Mouse (Mus musculus) heart, adult 2 months (tissue): ENCODE data around the gene Tmcc1. TPM values are rescaled to one million over a fixed set of nuclear protein-coding genes. Genes with fewer than 3 reads are reported as not detected.
"Not testable (repeated sequence)": the region's sequence is repeated elsewhere in the genome, so short reads cannot be mapped to it uniquely, and the experiment has no call there.

Experiments used
- DNase-seq, 2 experiments: peaks; one replicate each; pipeline ENCODE4 v3.0.0; 2021
- H3K27ac ChIP-seq: fragments of 200-600 bp; 2 replicates; pipeline ENCODE4 v1.8.1; 2022
- H3K27me3 ChIP-seq: fragments of 200-500 bp; 2 replicates; pipeline ENCODE4 v1.6.1; 2012; ENCODE audit warnings: mild to moderate bottlenecking, low read length, inconsistent platforms, mixed read lengths; ENCODE audit not compliant: control insufficient read depth, insufficient read depth
- H3K36me3 ChIP-seq: fragments of 200-500 bp; 2 replicates; pipeline ENCODE4 v1.6.1; 2012; ENCODE audit warnings: low read length, inconsistent platforms; ENCODE audit not compliant: control insufficient read depth, insufficient read depth
- H3K4me1 ChIP-seq: fragments of 200-500 bp; 2 replicates; pipeline ENCODE4 v1.6.1; 2011; ENCODE audit warnings: low read length; ENCODE audit not compliant: control insufficient read depth, insufficient read depth
- H3K4me3 ChIP-seq: fragments of 200-600 bp; 2 replicates; pipeline ENCODE4 v1.8.1; 2022
- H3K79me2 ChIP-seq: fragments of 200-500 bp; replicated peaks from 2 replicates; pipeline ENCODE4 v1.6.1; 2012; ENCODE audit warnings: mild to moderate bottlenecking, inconsistent platforms, low read length, moderate library complexity, mixed read lengths; ENCODE audit not compliant: control insufficient read depth, insufficient read depth
- H3K9ac ChIP-seq: fragments of 200-500 bp; 2 replicates; pipeline ENCODE4 v1.6.1; 2012; ENCODE audit warnings: low read depth, mild to moderate bottlenecking, control low read depth, inconsistent platforms, low read length, mixed read lengths
- CTCF ChIP-seq: fragments of 200-600 bp; IDR thresholded peaks from 2 replicates; pipeline ENCODE4 v1.8.1; 2022; ENCODE audit warnings: antibody characterized with exemption, mild to moderate bottlenecking, moderate library complexity
- EP300 ChIP-seq: fragments of 200-500 bp; IDR thresholded peaks from 2 replicates; pipeline ENCODE4 v1.6.1; 2011; ENCODE audit warnings: low read depth, low read length, control low read depth; ENCODE audit not compliant: insufficient read depth
- POLR2A ChIP-seq: fragments of 200-500 bp; IDR thresholded peaks from 2 replicates; pipeline ENCODE4 v1.6.1; 2011; ENCODE audit warnings: mild to moderate bottlenecking, low read depth, low read length, control low read depth; ENCODE audit not compliant: insufficient read depth
- WGBS: fragments of 180-500 bp; shearing (Covaris S2); methylation state at CpG from one replicate; pipeline ENCODE4 v1.1.7; 2018; 5-methylcytosine and 5-hydroxymethylcytosine counted together
- intact Hi-C: fragments of 180-260 bp; cut with DNase I; formaldehyde crosslinking; loops from one replicate; pipeline ENCODE4 v1.15.1; 2025
- polyA plus RNA-seq: library from polyadenylated mRNA; depleted of rRNA; stranded (reverse); fragments of >200 nt; gene quantifications from 2 replicates; pipeline ENCODE4 v1.2.3, GENCODE M21; 2012
- total RNA-seq, 2 experiments: library from RNA; stranded (reverse); gene quantifications; 2 replicates each; pipeline ENCODE4 v1.2.3; 2021

The Tmcc1 gene
- total and polyA plus RNA-seq, 3 experiments, result 16.7 to 33.8 (median 32.1) TPM

- peaks cover 3% of the 10 kb centered on the region; the same call in 1 of the 2 replicates for H3K36me3 ChIP-seq
- H3K27ac ChIP-seq, result no peak overlapping the region
- DNase-seq, result no peak
- intact Hi-C loops, result loop anchor here (1.0 to 5.0 kb wide), 3 partner anchors 118 to 281 kb away; no protein-coding TSS in a partner anchor
- TF ChIP-seq EP300 (no peak), POLR2A (no peak), CTCF (no peak)
- H3K4me3 ChIP-seq, result no peak overlapping the region
- no peaks in the 10 kb centered on the region for H3K27me3 ChIP-seq
- H3K9ac ChIP-seq, result no peak overlapping the region
- H3K79me2 ChIP-seq, result 0 out of 2 replicates have a peak, but pooled peaks cover 1% of the 10 kb centered on the region
- no peaks in the 10 kb centered on the region for H3K4me1 ChIP-seq
Observed at GRCm38 (mm10) chr6:116127918-116128443, 65.3 kb downstream of the Tmcc1 start.

GRCm38 (mm10) chr6:116126577-116126976 is 66.7 kb downstream of the Tmcc1 start:
- TF ChIP-seq POLR2A (no peak), EP300 (no peak), CTCF (no peak)
- intact Hi-C loops, result loop anchor here (5.0 kb wide), 1 partner anchor 279 kb away; no protein-coding TSS in a partner anchor
- no peaks in the 10 kb centered on the region for H3K27me3 ChIP-seq
- H3K9ac ChIP-seq, result no peak overlapping the region
- H3K79me2 ChIP-seq, result 0 out of 2 replicates have a peak, but pooled peaks cover 1% of the 10 kb centered on the region
- H3K4me3 ChIP-seq, result no peak overlapping the region
- H3K27ac ChIP-seq, result no peak overlapping the region
- 0 out of 2 replicates have a peak, but pooled peaks cover 3% of the 10 kb centered on the region for H3K4me1 ChIP-seq
- H3K36me3 ChIP-seq, result peaks cover 4% of the 10 kb centered on the region; the same call in 1 of the 2 replicates
- DNase-seq, result no peak

- peak overlapping the region; percentile 40 for H3K27ac ChIP-seq
- H3K4me3 ChIP-seq, result no peak overlapping the region
- H3K9ac ChIP-seq, result no peak overlapping the region
- H3K27me3 ChIP-seq, result no peaks in the 10 kb centered on the region
- intact Hi-C loops, result no loop called here
- H3K36me3 ChIP-seq, result peaks cover 4% of the 10 kb centered on the region; the same call in 1 of the 2 replicates
- DNase-seq, result peak in 1 of 2 experiments; percentile 28
- TF ChIP-seq EP300 (no peak), CTCF (no peak), POLR2A (no peak)
- 57% methylated on average over 1 of the region's 1 CpGs for WGBS
- 0 out of 2 replicates have a peak, but pooled peaks cover 3% of the 10 kb centered on the region for H3K4me1 ChIP-seq
- 0 out of 2 replicates have a peak, but pooled peaks cover 1% of the 10 kb centered on the region for H3K79me2 ChIP-seq
Observed at GRCm38 (mm10) chr6:116122881-116123280, 70.4 kb downstream of the Tmcc1 start.

DNA sequence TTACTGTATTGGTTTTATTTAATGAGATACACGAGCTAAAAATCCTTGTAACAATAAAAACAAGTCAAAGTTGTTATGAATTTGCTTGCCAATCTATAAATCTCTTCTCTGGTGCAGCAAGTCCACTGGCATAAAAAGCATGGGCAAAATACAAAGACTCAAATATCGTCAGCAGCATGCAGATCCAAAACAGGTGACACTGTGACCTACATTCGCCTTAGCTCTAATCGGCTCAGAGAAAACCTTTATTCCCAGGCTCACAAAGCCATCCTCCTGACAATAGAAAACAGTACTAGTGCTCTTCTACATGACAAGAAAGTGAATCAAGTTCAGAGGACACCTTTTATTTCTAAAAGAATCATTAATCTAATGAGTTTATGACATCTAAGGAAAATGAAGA is 73.6 kb downstream of the Tmcc1 start:
- Histone ChIP-seq H3K4me3 (no peak overlapping the region), H3K79me2 (peaks cover 3% of the 10 kb centered on the region; the same call in 1 of the 2 replicates), H3K27ac (no peak overlapping the region), H3K27me3 (no peaks in the 10 kb centered on the region), H3K9ac (no peak overlapping the region), H3K4me1 (0 out of 2 replicates have a peak, but pooled peaks cover 3% of the 10 kb centered on the region), H3K36me3 (peaks cover 4% of the 10 kb centered on the region; the same call in 1 of the 2 replicates)
- 64% methylated on average over 4 of the region's 4 CpGs for WGBS
- DNase-seq, result no peak
- intact Hi-C loops, result no loop called here
- TF ChIP-seq POLR2A, result no peak

GRCm38 (mm10) chr6:116116634-116117033 is 76.7 kb downstream of the Tmcc1 start:
- H3K27me3 ChIP-seq, H3K36me3 ChIP-seq, H3K9ac ChIP-seq, H3K4me1 ChIP-seq, DNase-seq, intact Hi-C loops, H3K27ac ChIP-seq, H3K4me3 ChIP-seq, H3K79me2 ChIP-seq: not testable (repeated sequence)
- peak; percentile 49 for TF ChIP-seq CTCF
- WGBS, result 94% methylated on average over 6 of the region's 6 CpGs

DNA sequence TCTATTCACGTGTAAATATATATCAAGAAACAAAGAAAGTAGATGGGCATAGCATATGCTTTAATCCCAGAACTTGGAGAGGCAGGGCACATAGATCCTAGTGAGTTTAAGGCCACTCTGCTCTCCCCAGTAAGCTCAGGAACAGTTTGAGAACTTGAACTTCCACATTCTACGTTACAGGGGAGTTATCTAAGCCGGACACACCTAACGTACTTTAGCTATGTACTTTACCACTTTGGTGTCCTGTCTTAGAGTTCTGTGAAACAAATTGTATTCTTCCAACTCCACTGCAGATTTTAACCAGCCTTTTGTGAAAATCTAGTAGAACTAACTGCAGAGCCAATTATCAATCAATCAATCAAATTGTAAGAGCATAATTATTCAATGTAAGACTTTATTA is 82.7 kb downstream of the Tmcc1 start:
- intact Hi-C loops, result no loop called here
- peaks cover 2% of the 10 kb centered on the region; the same call in 1 of the 2 replicates for H3K36me3 ChIP-seq
- WGBS, result 85% methylated on average over 4 of the region's 4 CpGs
- DNase-seq, result no peak
- H3K4me3 ChIP-seq, result no peak overlapping the region
- H3K27me3 ChIP-seq, result no peaks in the 10 kb centered on the region
- peaks cover 3% of the 10 kb centered on the region for H3K4me1 ChIP-seq
- no peak for TF ChIP-seq CTCF
- no peak for TF ChIP-seq POLR2A
- no peak for TF ChIP-seq EP300
- H3K27ac ChIP-seq, result no peak overlapping the region
- no peak overlapping the region for H3K9ac ChIP-seq
- H3K79me2 ChIP-seq, result no peaks in the 10 kb centered on the region; the same call in 1 of the 2 replicates
